Mouse (Mus musculus) layer of hippocampus, postnatal 36 days (tissue): ENCODE measurements around the gene Psmb7. TPM values are rescaled to one million over a fixed set of nuclear protein-coding genes. Genes with fewer than 3 reads are reported as not detected.

ENCODE experiments used
- DNase-seq, 2 experiments: peaks; one replicate each; pipeline ENCODE4 v3.0.0; 2022
- total RNA-seq, 2 experiments: library from RNA; stranded (reverse); gene quantifications; 2 replicates each; pipeline ENCODE4 v1.2.3; 2021

The Psmb7 gene
- total RNA-seq, 2 experiments from 2014 or later: 202 to 214 TPM

DNA sequence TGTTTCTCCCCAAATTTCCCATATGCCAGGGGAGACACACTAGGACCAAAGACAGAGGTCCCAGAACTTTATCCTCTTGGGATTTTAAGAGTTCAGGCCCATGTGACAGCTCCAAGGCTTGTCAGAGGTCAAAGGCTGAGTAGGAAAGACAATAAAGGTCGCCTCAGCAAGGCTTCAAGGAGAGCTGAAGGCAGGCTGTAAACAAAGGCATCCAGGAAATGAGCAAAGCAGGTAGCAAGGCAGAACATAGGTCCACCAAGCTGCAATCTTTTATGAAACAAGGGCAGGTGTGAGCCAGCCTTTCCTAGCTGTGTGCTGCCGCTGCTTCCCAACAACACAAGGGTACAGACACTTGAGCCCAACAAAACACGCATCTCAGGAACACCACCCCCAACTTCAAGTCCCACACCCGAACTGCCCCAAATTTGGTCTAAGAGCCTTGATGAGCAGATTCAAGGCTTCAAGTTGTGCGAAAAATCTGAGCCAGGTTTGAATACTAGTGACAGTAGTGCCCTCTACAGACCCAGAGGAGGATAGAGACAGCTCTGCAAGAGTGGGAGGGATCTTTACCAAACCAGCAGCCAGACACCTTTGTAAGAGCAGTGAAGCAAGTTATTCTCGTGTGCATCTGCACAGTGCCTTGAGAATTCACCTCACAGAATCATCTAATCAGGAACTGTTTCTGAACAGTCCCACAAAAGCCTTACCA is 52.0 kb downstream of the Psmb7 start:
- DNase-seq: no peak

GRCm38 (mm10) chr2:38586733-38587132 is 57.2 kb downstream of the Psmb7 start:
- no peak for DNase-seq

GRCm38 (mm10) chr2:38585379-38585736 is 58.5 kb downstream of the Psmb7 start:
- DNase-seq: no peak

DNA sequence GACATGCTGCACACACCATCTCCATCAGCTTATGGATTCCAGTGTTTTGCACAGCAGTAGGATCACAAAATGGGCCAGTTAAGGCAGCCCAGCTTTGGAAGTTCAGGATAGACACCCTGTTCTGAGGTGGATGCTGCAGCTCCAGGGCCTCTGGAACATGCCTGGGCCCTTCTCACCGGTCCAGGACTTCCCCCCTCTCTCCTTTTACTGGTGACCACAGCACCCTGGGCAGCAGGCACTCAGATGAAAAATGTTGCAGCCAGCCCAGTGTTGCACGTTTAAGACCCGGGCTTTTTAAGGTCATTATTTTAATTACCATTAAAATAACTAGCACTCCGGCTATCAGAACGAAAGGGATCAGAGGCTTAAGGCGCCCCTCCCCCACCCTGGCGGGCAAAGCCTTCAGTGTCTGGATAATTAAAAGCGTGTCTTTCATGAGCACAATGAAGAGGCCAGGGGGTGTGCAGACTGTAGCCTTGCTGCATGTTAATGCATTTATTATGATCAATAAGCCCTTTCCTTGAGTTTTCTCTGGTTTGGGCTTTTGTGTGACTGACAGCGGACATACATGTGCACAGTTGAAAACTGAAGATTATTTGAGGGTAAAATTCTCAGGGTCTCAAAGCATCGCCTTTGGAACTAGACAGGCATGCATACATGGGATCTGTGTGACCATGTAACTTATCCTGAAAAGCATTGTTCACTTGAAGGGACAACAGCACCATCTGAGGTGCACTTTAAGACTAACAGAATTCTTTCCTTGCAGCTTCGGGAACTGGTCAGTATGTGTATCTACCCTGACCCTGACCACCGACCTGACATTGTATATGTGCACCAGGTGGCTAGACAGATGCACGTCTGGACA is 59.1 kb downstream of the Psmb7 start:
- DNase-seq: no peak

- no peak for DNase-seq
These were observed 59.9 kb downstream of the Psmb7 start for GRCm38 (mm10) chr2:38583982-38584381.

DNA sequence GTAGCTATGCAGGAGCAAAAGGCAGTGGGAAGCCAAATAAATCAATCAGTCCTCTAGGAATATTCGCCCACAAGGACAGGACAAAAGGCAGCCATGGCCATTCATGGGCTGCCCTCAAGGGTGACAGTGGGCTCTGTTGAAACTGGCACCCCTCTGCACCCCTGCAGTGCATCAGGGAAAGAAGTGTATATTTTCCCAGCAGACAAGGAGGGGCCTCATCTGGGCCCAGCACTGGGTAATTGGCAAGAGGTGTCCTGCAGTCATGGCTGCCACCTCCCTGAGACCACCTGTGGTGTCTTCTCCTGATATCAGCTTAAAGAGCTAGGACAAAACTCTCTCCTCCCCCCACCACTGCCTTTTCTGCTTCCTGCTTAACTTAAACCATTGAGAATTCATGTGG is 64.4 kb downstream of the Psmb7 start:
- no peak for DNase-seq

GRCm38 (mm10) chr2:38578602-38579521 is 65.0 kb downstream of the Psmb7 start:
- DNase-seq: peak; percentile 42 to 53

DNA sequence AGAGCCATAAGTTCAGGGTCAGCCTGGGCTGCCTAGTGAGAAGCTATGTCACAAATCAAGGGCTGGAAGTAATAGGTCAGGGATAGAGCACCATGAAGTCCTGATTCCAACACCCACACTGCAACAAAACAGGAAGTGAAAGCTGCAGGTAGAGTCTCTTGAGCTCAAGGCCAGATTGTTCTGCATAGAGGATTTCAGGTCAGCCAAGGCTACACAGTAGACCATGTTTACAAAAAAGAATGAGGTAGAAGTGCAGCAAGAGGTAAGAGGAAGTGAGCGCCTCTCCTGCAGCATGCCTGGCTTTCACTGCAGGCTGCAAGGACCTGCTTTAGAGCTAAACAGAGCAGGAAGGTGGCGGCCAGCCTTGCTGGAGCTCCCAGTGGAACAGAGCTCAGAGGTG is 69.2 kb downstream of the Psmb7 start:
- DNase-seq: no peak

DNA sequence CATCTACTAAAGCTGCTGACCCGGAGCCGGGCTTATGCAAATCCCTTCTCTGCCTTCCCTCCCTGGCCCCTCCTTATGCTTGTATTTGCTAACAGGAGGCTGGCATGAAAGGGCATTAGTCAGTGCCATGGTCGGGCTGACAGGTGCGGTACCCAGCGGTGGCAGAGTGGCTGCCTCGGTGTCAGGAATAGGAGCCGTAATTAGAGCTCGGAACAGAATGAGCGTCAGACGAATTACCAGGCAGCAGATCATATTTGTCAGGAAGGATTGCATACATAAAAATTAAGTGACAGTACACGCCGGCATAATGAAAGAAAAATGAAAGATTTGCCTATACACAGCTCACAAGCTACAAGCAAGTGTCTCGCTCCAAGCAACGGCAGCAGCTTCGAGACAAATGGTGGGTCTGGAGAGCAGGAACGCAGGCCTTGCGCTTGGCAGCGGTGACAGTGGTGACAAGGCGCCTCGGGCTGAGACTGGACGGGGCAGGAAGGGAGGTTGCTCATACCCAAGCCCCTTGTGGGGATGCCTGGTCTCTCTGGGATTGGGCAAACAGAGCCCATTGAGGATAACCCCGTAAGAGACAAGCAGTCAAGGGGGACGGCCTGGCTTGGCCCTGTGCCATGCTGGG is 71.8 kb downstream of the Psmb7 start:
- DNase-seq: no peak

GRCm38 (mm10) chr2:38562596-38562995 is 81.3 kb downstream of the Psmb7 start:
- no peak for DNase-seq

DNA sequence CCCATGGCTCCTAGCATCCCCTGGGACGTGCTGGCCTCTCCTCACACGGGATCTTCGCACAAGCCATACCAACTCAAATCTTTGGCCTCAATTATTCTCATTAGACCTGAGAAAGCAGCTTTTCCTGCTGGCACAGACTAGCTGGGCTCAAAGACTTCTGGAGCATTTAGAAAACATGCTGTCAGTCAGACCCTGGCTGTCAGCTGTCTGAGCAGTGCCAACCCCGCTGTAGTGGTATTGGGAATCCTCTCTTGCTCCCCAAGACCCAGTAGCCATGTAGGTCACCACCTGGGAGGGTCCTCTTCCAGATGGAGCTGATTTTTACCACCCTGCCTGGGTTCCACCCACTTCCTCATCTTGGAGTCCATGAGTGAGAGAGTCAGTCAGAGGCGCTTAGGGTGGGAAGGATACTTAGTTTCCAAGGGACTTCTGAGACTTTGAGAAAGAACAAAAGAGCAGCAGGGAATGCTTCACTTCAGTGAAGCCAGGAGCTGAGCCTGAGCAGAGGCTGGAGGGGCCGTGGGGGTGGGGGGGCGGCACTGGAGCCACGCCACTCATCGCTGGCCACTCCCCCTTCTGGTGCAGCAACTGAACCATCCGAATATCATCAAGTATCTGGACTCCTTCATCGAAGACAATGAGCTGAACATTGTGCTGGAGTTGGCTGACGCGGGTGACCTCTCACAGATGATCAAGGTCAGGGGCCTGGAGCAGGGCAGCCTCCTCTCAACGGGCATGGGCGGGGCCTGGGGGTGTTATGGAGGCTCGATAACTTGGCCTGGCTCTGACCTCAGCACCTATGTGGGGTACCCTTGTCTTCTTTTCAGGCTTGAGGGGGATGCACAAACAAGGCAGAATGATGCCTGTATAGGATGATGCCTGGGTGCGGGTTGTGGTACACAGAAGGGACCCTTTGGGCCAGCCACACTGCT is 83.3 kb downstream of the Psmb7 start:
- no peak for DNase-seq

DNA sequence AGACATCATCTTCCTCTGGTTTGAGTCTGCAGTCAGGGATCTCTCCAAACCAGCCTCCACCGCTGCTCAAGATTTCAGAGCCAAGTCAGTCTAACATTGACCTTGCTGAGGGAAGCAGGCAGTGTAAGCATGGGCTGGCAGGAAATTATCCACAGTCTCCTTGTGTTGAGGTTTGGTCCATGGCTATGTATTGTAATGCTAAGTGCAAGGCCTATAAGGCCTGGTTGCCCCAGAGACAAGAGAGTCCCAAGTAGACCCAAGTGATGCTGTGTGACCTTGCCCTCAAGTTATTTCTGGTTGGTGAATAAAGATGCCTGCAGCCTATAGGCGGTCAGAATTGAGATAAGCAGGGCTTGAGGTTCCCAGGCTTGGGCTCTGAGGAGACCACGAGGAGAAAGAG is 87.2 kb downstream of the Psmb7 start:
- DNase-seq: no peak

- DNase-seq: no peak
These were observed 88.2 kb downstream of the Psmb7 start for GRCm38 (mm10) chr2:38555659-38556058.

DNA sequence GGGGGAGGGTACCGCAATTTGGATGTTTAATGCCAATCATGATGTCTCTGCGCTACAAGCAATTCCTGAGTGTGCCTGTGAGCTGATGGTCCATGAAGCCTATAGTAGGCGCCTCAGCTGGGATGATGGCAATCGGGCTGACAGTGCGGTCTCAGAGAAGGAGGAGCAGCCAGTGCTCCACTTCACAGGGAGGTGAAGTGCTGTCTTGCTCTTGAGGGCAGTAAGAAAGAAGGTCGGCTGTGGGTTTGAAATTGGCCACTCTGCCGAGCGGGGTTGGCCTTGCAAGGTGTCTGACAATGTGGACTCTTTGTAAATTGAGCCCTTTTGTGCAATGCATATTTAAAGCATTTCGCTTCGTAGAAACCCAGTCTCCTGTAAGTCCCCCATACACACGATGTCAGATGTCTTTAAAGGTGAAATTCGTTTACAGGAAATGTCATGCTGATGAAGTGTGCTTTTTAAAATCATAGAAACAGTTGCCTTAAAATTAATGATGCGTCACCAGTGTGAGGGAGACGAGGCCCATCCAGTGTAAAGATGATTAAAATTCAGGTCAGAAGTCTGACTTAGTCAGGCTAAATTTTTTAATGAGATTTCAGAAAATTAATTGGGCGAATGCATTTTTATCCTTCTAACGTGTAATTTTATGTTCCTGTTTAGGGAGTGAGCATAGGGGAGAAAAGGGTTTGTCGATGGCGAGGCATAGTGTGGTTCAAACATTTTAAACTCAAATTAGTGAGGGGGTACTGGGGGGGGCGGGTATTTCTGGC is 89.5 kb downstream of the Psmb7 start:
- DNase-seq: no peak

- DNase-seq: no peak
These were observed 91.9 kb downstream of the Psmb7 start for GRCm38 (mm10) chr2:38552004-38552443.

- DNase-seq: no peak
These were observed 95.9 kb downstream of the Psmb7 start for GRCm38 (mm10) chr2:38547793-38548517.

DNA sequence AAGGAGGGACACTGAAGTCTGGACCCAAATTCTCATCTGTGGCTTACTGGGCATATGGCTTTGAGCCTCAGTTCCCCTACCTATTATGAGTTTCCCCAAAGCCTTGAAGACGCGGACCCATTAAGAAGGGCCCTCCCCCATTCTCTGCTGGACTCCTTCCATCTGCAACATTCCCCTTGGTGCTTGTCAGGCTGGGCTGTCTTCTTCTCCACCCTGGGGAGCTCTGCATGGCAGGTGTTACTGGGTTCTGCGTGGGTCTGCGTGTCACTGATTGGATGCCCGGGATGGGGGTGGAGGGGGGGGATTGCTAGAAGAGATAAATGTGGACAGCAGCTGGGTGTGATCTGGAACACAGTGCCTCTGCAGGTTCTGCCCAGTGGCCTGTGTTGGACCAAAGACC is 97.1 kb downstream of the Psmb7 start:
- DNase-seq: no peak

GRCm38 (mm10) chr2:38546222-38546621 is 97.7 kb downstream of the Psmb7 start:
- no peak for DNase-seq

DNA sequence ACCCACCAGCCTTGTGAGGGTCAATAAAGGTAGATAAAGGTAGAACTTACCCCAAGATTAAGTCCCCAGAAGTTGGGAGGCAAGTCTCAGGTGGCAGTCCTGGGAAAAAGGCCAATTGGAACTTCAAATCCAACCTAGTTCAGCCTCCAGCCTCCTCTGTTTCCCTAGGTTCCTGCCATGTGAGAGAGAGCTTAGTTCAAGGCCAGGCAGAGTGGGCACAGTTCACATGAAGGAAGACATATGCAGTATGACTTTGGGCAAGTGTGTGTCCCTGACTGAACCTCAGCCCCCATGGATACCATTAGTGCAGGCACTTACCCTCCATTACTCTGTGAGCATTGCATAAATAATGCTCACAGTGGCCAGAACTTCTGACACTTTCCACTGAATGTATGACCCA is 98.2 kb downstream of the Psmb7 start:
- no peak for DNase-seq

GRCm38 (mm10) chr2:38544982-38545381 is 98.9 kb downstream of the Psmb7 start:
- no peak for DNase-seq
